Mouse (Mus musculus) midbrain, embryonic 11.5 days (tissue): ENCODE results near the gene Myt1l. TPM values are rescaled to one million over a fixed set of nuclear protein-coding genes. Genes with fewer than 3 reads are reported as not detected.

Experiments
- ATAC-seq: fragments of 200-750 bp; cut with Nextera tagmentation; 2 replicates; pipeline ENCODE4 v1.8.0; 2017; ENCODE audit warnings: moderate TSS enrichment, moderate library complexity; ENCODE audit not compliant: low FRiP score
- DNase-seq: peaks from one replicate; pipeline ENCODE4 v3.0.0; 2015; ENCODE audit warnings: low spot score; ENCODE audit errors: missing footprints
- H3K27ac ChIP-seq: fragments of 300-500 bp; sonication (generic); 2 replicates; pipeline ENCODE4 v1.5.1; 2014; ENCODE audit warnings: low read depth, low read length
- H3K27me3 ChIP-seq: fragments of 300-500 bp; sonication (generic); 2 replicates; pipeline ENCODE4 v1.6.1; 2014; ENCODE audit warnings: mild to moderate bottlenecking, low read length, moderate library complexity, mixed read lengths; ENCODE audit not compliant: control insufficient read depth, insufficient read depth
- H3K36me3 ChIP-seq: fragments of 300-500 bp; sonication (generic); 2 replicates; pipeline ENCODE4 v1.6.1; 2014; ENCODE audit warnings: mild to moderate bottlenecking, low read length, moderate library complexity, mixed read lengths; ENCODE audit not compliant: control insufficient read depth, insufficient read depth
- H3K4me1 ChIP-seq: fragments of 300-500 bp; sonication (generic); 2 replicates; pipeline ENCODE4 v1.6.1; 2014; ENCODE audit warnings: low read length; ENCODE audit not compliant: control insufficient read depth, insufficient read depth
- H3K4me2 ChIP-seq: fragments of 300-500 bp; sonication (generic); 2 replicates; pipeline ENCODE4 v1.6.1; 2014; ENCODE audit warnings: mild to moderate bottlenecking, moderate library complexity
- H3K4me3 ChIP-seq: fragments of 300-500 bp; sonication (generic); 2 replicates; pipeline ENCODE4 v1.5.1; 2014; ENCODE audit warnings: low read depth, low read length
- H3K9ac ChIP-seq: fragments of 300-500 bp; sonication (generic); 2 replicates; pipeline ENCODE4 v1.6.1; 2014; ENCODE audit warnings: low read length
- H3K9me3 ChIP-seq: fragments of 300-500 bp; sonication (generic); 2 replicates; pipeline ENCODE4 v1.6.1; 2016; ENCODE audit warnings: low read length; ENCODE audit not compliant: control insufficient read depth
- WGBS: fragments of 180-500 bp; shearing (Covaris S2); extraction: QIAGEN DNeasy Blood & Tissue Kit; methylation state at CpG from one replicate; pipeline ENCODE4 v1.1.7; 2014; 5-methylcytosine and 5-hydroxymethylcytosine counted together
- polyA plus RNA-seq: library from polyadenylated mRNA; unstranded; fragments of >200 nt; fragmentation: Nextera tagmentation; extraction: Ambion mirVana; gene quantifications from 2 replicates; pipeline ENCODE4 v1.2.1, GENCODE M21; 2014

Gene Myt1l
- polyA plus RNA-seq, 1 experiment from 2014 or later: 13.3 TPM

GRCm38 (mm10) chr12:29904101-29904874 lies 376.1 kb downstream of the Myt1l start:
- no peak overlapping the region for H3K9ac ChIP-seq
- no peak for ATAC-seq
- no peaks in the 10 kb centered on the region for H3K36me3 ChIP-seq
- no peaks in the 10 kb centered on the region for H3K27me3 ChIP-seq
- H3K4me2 ChIP-seq: no peak overlapping the region
- 74% methylated on average over 4 of the region's 4 CpGs for WGBS
- no peak overlapping the region for H3K27ac ChIP-seq
- no peaks in the 10 kb centered on the region for H3K9me3 ChIP-seq
- DNase-seq: no peak
- no peak overlapping the region for H3K4me3 ChIP-seq
- H3K4me1 ChIP-seq: no peaks in the 10 kb centered on the region

- DNase-seq: peak; percentile 85
- no peak overlapping the region for H3K9ac ChIP-seq
- ATAC-seq: peak; percentile 59; the same call in 1 of the 2 replicates
- H3K4me2 ChIP-seq: no peak overlapping the region
- no peaks in the 10 kb centered on the region for H3K9me3 ChIP-seq
- H3K4me1 ChIP-seq: no peaks in the 10 kb centered on the region
- no peak overlapping the region for H3K4me3 ChIP-seq
- 53% methylated on average over 2 of the region's 2 CpGs for WGBS
- H3K27me3 ChIP-seq: no peaks in the 10 kb centered on the region
- H3K27ac ChIP-seq: no peak overlapping the region
- H3K36me3 ChIP-seq: no peaks in the 10 kb centered on the region
Measured at GRCm38 (mm10) chr12:29907056-29907455, 378.9 kb downstream of the Myt1l start.

GRCm38 (mm10) chr12:29916139-29916538 lies 388.0 kb downstream of the Myt1l start:
- no peaks in the 10 kb centered on the region for H3K27me3 ChIP-seq
- no peaks in the 10 kb centered on the region for H3K36me3 ChIP-seq
- WGBS: 85% methylated on average over 3 of the region's 3 CpGs
- no peak for DNase-seq
- no peak for ATAC-seq
- no peak overlapping the region for H3K4me3 ChIP-seq
- H3K4me1 ChIP-seq: no peaks in the 10 kb centered on the region
- no peak overlapping the region for H3K9ac ChIP-seq
- no peak overlapping the region for H3K27ac ChIP-seq
- no peaks in the 10 kb centered on the region for H3K9me3 ChIP-seq
- no peak overlapping the region for H3K4me2 ChIP-seq

- 85% methylated on average over 6 of the region's 6 CpGs for WGBS
- H3K27me3 ChIP-seq: no peaks in the 10 kb centered on the region
- no peak overlapping the region for H3K4me3 ChIP-seq
- H3K9me3 ChIP-seq: no peaks in the 10 kb centered on the region
- no peak overlapping the region for H3K27ac ChIP-seq
- ATAC-seq (no peak), DNase-seq (no peak)
- H3K4me1 ChIP-seq: no peaks in the 10 kb centered on the region
- H3K4me2 ChIP-seq: no peak overlapping the region
- H3K9ac ChIP-seq: no peak overlapping the region
- H3K36me3 ChIP-seq: no peaks in the 10 kb centered on the region
Measured at GRCm38 (mm10) chr12:29916807-29917206, 388.6 kb downstream of the Myt1l start.

GRCm38 (mm10) chr12:29920298-29920697 lies 392.1 kb downstream of the Myt1l start:
- Histone ChIP-seq H3K9ac (no peak overlapping the region), H3K4me2 (no peak overlapping the region), H3K27me3 (no peaks in the 10 kb centered on the region), H3K27ac (no peak overlapping the region), H3K4me1 (no peaks in the 10 kb centered on the region), H3K4me3 (no peak overlapping the region), H3K9me3 (no peaks in the 10 kb centered on the region), H3K36me3 (no peaks in the 10 kb centered on the region)
- WGBS: 87% methylated on average over 7 of the region's 7 CpGs
- no peak for DNase-seq
- no peak for ATAC-seq

GRCm38 (mm10) chr12:29921481-29921880 lies 393.3 kb downstream of the Myt1l start:
- no peaks in the 10 kb centered on the region for H3K4me1 ChIP-seq
- WGBS: 86% methylated on average over 11 of the region's 11 CpGs
- H3K27ac ChIP-seq: no peak overlapping the region
- H3K9me3 ChIP-seq: no peaks in the 10 kb centered on the region
- no peaks in the 10 kb centered on the region for H3K36me3 ChIP-seq
- no peak for DNase-seq
- ATAC-seq: no peak
- H3K9ac ChIP-seq: no peak overlapping the region
- no peak overlapping the region for H3K4me3 ChIP-seq
- no peaks in the 10 kb centered on the region for H3K27me3 ChIP-seq
- no peak overlapping the region for H3K4me2 ChIP-seq

GRCm38 (mm10) chr12:29926896-29927295 lies 398.7 kb downstream of the Myt1l start:
- ATAC-seq: peak; percentile 62; the same call in 1 of the 2 replicates
- Histone ChIP-seq H3K4me2 (no peak overlapping the region), H3K4me3 (no peak overlapping the region), H3K27me3 (no peaks in the 10 kb centered on the region), H3K36me3 (no peaks in the 10 kb centered on the region), H3K9ac (no peak overlapping the region), H3K27ac (no peak overlapping the region), H3K4me1 (no peaks in the 10 kb centered on the region), H3K9me3 (no peaks in the 10 kb centered on the region)
- WGBS: 40% methylated on average over 3 of the region's 3 CpGs
- DNase-seq: peak; percentile 89

- Histone ChIP-seq H3K9me3 (no peaks in the 10 kb centered on the region), H3K4me3 (no peak overlapping the region), H3K9ac (no peak overlapping the region), H3K27me3 (no peaks in the 10 kb centered on the region), H3K27ac (no peak overlapping the region), H3K36me3 (no peaks in the 10 kb centered on the region), H3K4me1 (no peaks in the 10 kb centered on the region), H3K4me2 (no peak overlapping the region)
- DNase-seq (no peak), ATAC-seq (no peak)
- 92% methylated on average over 1 of the region's 1 CpGs for WGBS
Measured at GRCm38 (mm10) chr12:29930591-29930990, 402.4 kb downstream of the Myt1l start.

GRCm38 (mm10) chr12:29932951-29933350 lies 404.8 kb downstream of the Myt1l start:
- no peaks in the 10 kb centered on the region for H3K9me3 ChIP-seq
- WGBS: 93% methylated on average over 1 of the region's 1 CpGs
- no peak overlapping the region for H3K4me2 ChIP-seq
- 0 out of 2 replicates have a peak, but pooled peaks cover 6% of the 10 kb centered on the region for H3K4me1 ChIP-seq
- ATAC-seq: no peak
- no peak for DNase-seq
- H3K36me3 ChIP-seq: no peaks in the 10 kb centered on the region
- no peak overlapping the region for H3K9ac ChIP-seq
- H3K27me3 ChIP-seq: no peaks in the 10 kb centered on the region
- H3K4me3 ChIP-seq: no peak overlapping the region
- no peak overlapping the region for H3K27ac ChIP-seq
